Mouse (Mus musculus): ENCODE data around the gene Krtap19-3. TPM values are rescaled to one million over a fixed set of nuclear protein-coding genes. Genes with fewer than 3 reads are reported as not detected.

Gene Krtap19-3
- polyA plus RNA-seq (2015; fragmentation: Nextera tagmentation; extraction: Ambion mirVana), result not detected in 2 replicates

GRCm38 (mm10) chr16:88877938-88878337, at the start of gene Krtap19-3:
Krtap19-3 (minus strand) TSS chr16:88878038.
- no peak within 1 kb of the TSS for H3K4me2 ChIP-seq (ENCODE audit: low read length)
- H3K36me3 ChIP-seq (ENCODE audit: control insufficient read depth, insufficient read depth, low read length), result no peaks in the 10 kb centered on the region
- no peak for ATAC-seq
- no peaks in the 10 kb centered on the region for H3K9me3 ChIP-seq (replicated peaks; ENCODE audit: control insufficient read depth, low read length, poor library complexity, severe bottlenecking)
- no peak within 1 kb of the TSS for H3K4me3 ChIP-seq (ENCODE audit: low read depth, low read length)
- WGBS, result 81% methylated on average over 2 of the region's 2 CpGs
- no peaks in the 10 kb centered on the region for H3K4me1 ChIP-seq (ENCODE audit: control insufficient read depth, insufficient read depth, low read length)
- no peaks in the 10 kb centered on the region for H3K27me3 ChIP-seq (ENCODE audit: control insufficient read depth, insufficient read depth, low read depth, low read length)
- H3K9ac ChIP-seq (ENCODE audit: low read depth, low read length), result no peak within 1 kb of the TSS
- no peak within 1 kb of the TSS for H3K27ac ChIP-seq (ENCODE audit: low read length)

- Histone ChIP-seq H3K9me3 (replicated peaks; ENCODE audit: control insufficient read depth, low read length, poor library complexity, severe bottlenecking) (no peaks in the 10 kb centered on the region), H3K4me1 (ENCODE audit: control insufficient read depth, insufficient read depth, low read length) (no peaks in the 10 kb centered on the region), H3K4me3 (ENCODE audit: low read depth, low read length) (no peak within 1 kb of the TSS), H3K36me3 (ENCODE audit: control insufficient read depth, insufficient read depth, low read length) (no peaks in the 10 kb centered on the region), H3K9ac (ENCODE audit: low read depth, low read length) (no peak within 1 kb of the TSS), H3K4me2 (ENCODE audit: low read length) (no peak within 1 kb of the TSS), H3K27ac (ENCODE audit: low read length) (no peak within 1 kb of the TSS), H3K27me3 (ENCODE audit: control insufficient read depth, insufficient read depth, low read depth, low read length) (no peaks in the 10 kb centered on the region)
- 95% methylated on average over 6 of the region's 6 CpGs for WGBS
- ATAC-seq, result no peak
These were observed 18.5 kb upstream of the Krtap19-3 start, which contains the start of gene Krtap19-5 for GRCm38 (mm10) chr16:88896357-88896756. Krtap19-5 (minus strand) TSS chr16:88896457.

DNA sequence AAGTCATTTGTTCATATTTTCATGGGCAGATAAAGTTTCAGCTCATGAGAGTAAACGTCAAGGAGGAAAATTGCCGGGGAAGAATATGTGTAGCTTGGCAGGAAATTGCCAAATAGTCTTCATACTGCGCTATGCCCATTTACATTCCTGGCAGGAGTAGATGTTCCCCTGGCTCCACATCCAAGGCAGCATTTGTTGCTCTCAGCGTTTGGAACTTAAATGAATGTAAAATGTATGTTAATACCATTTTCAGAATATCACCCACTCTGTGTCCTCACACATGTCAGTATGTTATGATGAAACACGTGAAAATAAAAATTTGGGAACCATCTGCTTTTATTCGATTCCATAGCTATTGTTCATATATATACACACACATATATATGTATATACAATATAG, 9.0 kb upstream of the Krtap19-3 start:
- Histone ChIP-seq H3K4me1 (ENCODE audit: control insufficient read depth, insufficient read depth, low read length) (no peaks in the 10 kb centered on the region), H3K9ac (ENCODE audit: low read depth, low read length) (no peak overlapping the region), H3K27ac (ENCODE audit: low read length) (no peak overlapping the region), H3K4me3 (ENCODE audit: low read depth, low read length) (no peak overlapping the region), H3K27me3 (ENCODE audit: control insufficient read depth, insufficient read depth, low read depth, low read length) (no peaks in the 10 kb centered on the region), H3K9me3 (replicated peaks; ENCODE audit: control insufficient read depth, low read length, poor library complexity, severe bottlenecking) (no peaks in the 10 kb centered on the region), H3K4me2 (ENCODE audit: low read length) (no peak overlapping the region), H3K36me3 (ENCODE audit: control insufficient read depth, insufficient read depth, low read length) (no peaks in the 10 kb centered on the region)
- 91% methylated on average over 6 of the region's 6 CpGs for WGBS
- no peak for ATAC-seq

GRCm38 (mm10) chr16:88884989-88885388, 7.2 kb upstream of the Krtap19-3 start, which contains the start of gene Krtap19-4:
Krtap19-4 (minus strand) TSS chr16:88885089.
- Histone ChIP-seq H3K4me3 (ENCODE audit: low read depth, low read length) (no peak within 1 kb of the TSS), H3K4me1 (ENCODE audit: control insufficient read depth, insufficient read depth, low read length) (no peaks in the 10 kb centered on the region), H3K36me3 (ENCODE audit: control insufficient read depth, insufficient read depth, low read length) (no peaks in the 10 kb centered on the region), H3K27me3 (ENCODE audit: control insufficient read depth, insufficient read depth, low read depth, low read length) (no peaks in the 10 kb centered on the region), H3K9me3 (replicated peaks; ENCODE audit: control insufficient read depth, low read length, poor library complexity, severe bottlenecking) (no peaks in the 10 kb centered on the region), H3K4me2 (ENCODE audit: low read length) (no peak within 1 kb of the TSS), H3K9ac (ENCODE audit: low read depth, low read length) (no peak within 1 kb of the TSS), H3K27ac (ENCODE audit: low read length) (no peak within 1 kb of the TSS)
- ATAC-seq, result no peak
- 92% methylated on average over 5 of the region's 5 CpGs for WGBS

GRCm38 (mm10) chr16:88874169-88874568, 3.7 kb downstream of the Krtap19-3 start, which contains the start of gene Krtap19-2:
Krtap19-2 (minus strand) TSS chr16:88874269.
- no peak for ATAC-seq
- WGBS, result 98% methylated on average over 3 of the region's 3 CpGs

DNA sequence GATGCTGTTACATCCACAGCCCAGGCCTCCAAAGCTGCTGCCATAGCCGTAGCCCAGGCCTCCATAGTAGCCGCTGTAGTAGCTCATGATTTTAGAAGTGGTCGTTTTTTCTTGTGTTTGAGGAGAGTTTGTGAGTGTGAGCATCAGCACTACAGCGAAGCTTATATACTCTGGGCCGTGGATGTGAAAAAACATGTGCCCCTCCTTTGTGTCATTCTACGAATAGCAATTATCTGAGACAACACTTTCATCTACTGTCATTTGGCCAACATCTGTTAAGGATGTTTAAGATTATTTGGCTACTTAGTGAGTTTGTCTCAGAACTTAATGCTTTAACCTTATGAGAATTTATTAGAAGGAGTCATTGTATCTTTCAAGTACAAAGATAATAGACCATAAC, 8.5 kb downstream of the Krtap19-3 start, which contains the start of gene Krtap19-1:
Gene Krtap19-1 (minus strand): TSS at position 101 of the 400 bp plus-strand sequence.
- Histone ChIP-seq H3K4me1 (ENCODE audit: control insufficient read depth, insufficient read depth, low read length) (no peaks in the 10 kb centered on the region), H3K4me2 (ENCODE audit: low read length) (no peak within 1 kb of the TSS), H3K27me3 (ENCODE audit: control insufficient read depth, insufficient read depth, low read depth, low read length) (no peaks in the 10 kb centered on the region), H3K4me3 (ENCODE audit: low read depth, low read length) (no peak within 1 kb of the TSS), H3K27ac (ENCODE audit: low read length) (no peak within 1 kb of the TSS), H3K9ac (ENCODE audit: low read depth, low read length) (no peak within 1 kb of the TSS), H3K9me3 (replicated peaks; ENCODE audit: control insufficient read depth, low read length, poor library complexity, severe bottlenecking) (no peaks in the 10 kb centered on the region), H3K36me3 (ENCODE audit: control insufficient read depth, insufficient read depth, low read length) (no peaks in the 10 kb centered on the region)
- ATAC-seq, result no peak
- WGBS, result 87% methylated on average over 6 of the region's 6 CpGs

More at GRCm38 (mm10) chr16:88874169-88874568, 3.7 kb downstream of the Krtap19-3 start, which contains the start of gene Krtap19-2:
- H3K36me3 ChIP-seq (ENCODE audit: control insufficient read depth, insufficient read depth, low read length), result no peaks in the 10 kb centered on the region
- H3K27ac ChIP-seq (ENCODE audit: low read length), result no peak within 1 kb of the TSS
- H3K27me3 ChIP-seq (ENCODE audit: control insufficient read depth, insufficient read depth, low read depth, low read length), result no peaks in the 10 kb centered on the region
- H3K9me3 ChIP-seq (replicated peaks; ENCODE audit: control insufficient read depth, low read length, poor library complexity, severe bottlenecking), result no peaks in the 10 kb centered on the region
- H3K4me2 ChIP-seq (ENCODE audit: low read length), result no peak within 1 kb of the TSS
- H3K4me3 ChIP-seq (ENCODE audit: low read depth, low read length), result no peak within 1 kb of the TSS
- H3K4me1 ChIP-seq (ENCODE audit: control insufficient read depth, insufficient read depth, low read length), result no peaks in the 10 kb centered on the region
- no peak within 1 kb of the TSS for H3K9ac ChIP-seq (ENCODE audit: low read depth, low read length)

DNA sequence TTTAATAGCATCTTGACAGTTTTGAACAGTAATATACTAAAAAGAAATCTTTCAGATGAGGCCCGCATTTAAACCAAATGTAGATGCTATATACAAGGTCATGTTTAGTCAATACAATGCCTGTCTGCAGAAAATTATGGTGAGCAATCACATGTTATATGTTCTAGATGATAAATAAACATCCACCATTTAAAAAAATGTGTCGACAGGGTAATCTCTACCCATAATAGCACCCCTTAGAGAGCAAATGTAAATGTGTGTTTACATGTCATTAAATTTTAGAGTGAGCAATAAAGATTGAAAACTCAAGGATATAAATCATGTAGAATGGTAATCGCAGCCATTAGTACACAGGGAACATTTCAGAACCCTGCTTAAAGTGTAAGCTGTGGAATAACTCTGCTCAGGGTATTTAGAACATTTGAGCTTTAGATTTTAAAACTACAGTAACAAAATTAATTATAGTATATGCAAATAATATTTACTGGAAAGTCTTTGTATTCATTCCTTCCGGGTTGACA, 12.9 kb downstream of the Krtap19-3 start:
- Histone ChIP-seq H3K27ac (ENCODE audit: low read length) (no peak overlapping the region), H3K4me1 (ENCODE audit: control insufficient read depth, insufficient read depth, low read length) (no peaks in the 10 kb centered on the region), H3K36me3 (ENCODE audit: control insufficient read depth, insufficient read depth, low read length) (no peaks in the 10 kb centered on the region), H3K4me3 (ENCODE audit: low read depth, low read length) (no peak overlapping the region), H3K9me3 (replicated peaks; ENCODE audit: control insufficient read depth, low read length, poor library complexity, severe bottlenecking) (no peaks in the 10 kb centered on the region), H3K27me3 (ENCODE audit: control insufficient read depth, insufficient read depth, low read depth, low read length) (no peaks in the 10 kb centered on the region), H3K4me2 (ENCODE audit: low read length) (no peak overlapping the region), H3K9ac (ENCODE audit: low read depth, low read length) (no peak overlapping the region)
- ATAC-seq, result no peak
- WGBS, result 92% methylated on average over 4 of the region's 4 CpGs

- Histone ChIP-seq H3K27ac (ENCODE audit: low read length) (no peak overlapping the region), H3K4me3 (ENCODE audit: low read depth, low read length) (no peak overlapping the region), H3K4me1 (ENCODE audit: control insufficient read depth, insufficient read depth, low read length) (no peaks in the 10 kb centered on the region), H3K36me3 (ENCODE audit: control insufficient read depth, insufficient read depth, low read length) (no peaks in the 10 kb centered on the region), H3K4me2 (ENCODE audit: low read length) (no peak overlapping the region), H3K9me3 (replicated peaks; ENCODE audit: control insufficient read depth, low read length, poor library complexity, severe bottlenecking) (no peaks in the 10 kb centered on the region), H3K9ac (ENCODE audit: low read depth, low read length) (no peak overlapping the region), H3K27me3 (ENCODE audit: control insufficient read depth, insufficient read depth, low read depth, low read length) (no peaks in the 10 kb centered on the region)
- ATAC-seq, result no peak
- 13% methylated on average over 5 of the region's 5 CpGs for WGBS
These were observed 26.4 kb downstream of the Krtap19-3 start for GRCm38 (mm10) chr16:88851450-88851849.

- Histone ChIP-seq H3K27me3 (ENCODE audit: control insufficient read depth, insufficient read depth, low read depth, low read length) (no peaks in the 10 kb centered on the region), H3K4me2 (ENCODE audit: low read length) (no peak overlapping the region), H3K4me3 (ENCODE audit: low read depth, low read length) (no peak overlapping the region), H3K9me3 (replicated peaks; ENCODE audit: control insufficient read depth, low read length, poor library complexity, severe bottlenecking) (no peaks in the 10 kb centered on the region), H3K4me1 (ENCODE audit: control insufficient read depth, insufficient read depth, low read length) (no peaks in the 10 kb centered on the region), H3K27ac (ENCODE audit: low read length) (no peak overlapping the region), H3K9ac (ENCODE audit: low read depth, low read length) (no peak overlapping the region), H3K36me3 (ENCODE audit: control insufficient read depth, insufficient read depth, low read length) (no peaks in the 10 kb centered on the region)
- no peak for ATAC-seq
- WGBS, result 84% methylated on average over 4 of the region's 4 CpGs
These were observed 29.3 kb downstream of the Krtap19-3 start for GRCm38 (mm10) chr16:88848558-88848957.
